Mouse (Mus musculus): ENCODE data around the gene Slc16a1. TPM values are rescaled to one million over a fixed set of nuclear protein-coding genes. Genes with fewer than 3 reads are reported as not detected.
A peak's percentile ranks its signal among the peaks of the same experiment; 100 is the strongest.

Slc16a1 gene
- polyA plus RNA-seq, 1 experiment from 2014 or later = 38.7 TPM

DNA sequence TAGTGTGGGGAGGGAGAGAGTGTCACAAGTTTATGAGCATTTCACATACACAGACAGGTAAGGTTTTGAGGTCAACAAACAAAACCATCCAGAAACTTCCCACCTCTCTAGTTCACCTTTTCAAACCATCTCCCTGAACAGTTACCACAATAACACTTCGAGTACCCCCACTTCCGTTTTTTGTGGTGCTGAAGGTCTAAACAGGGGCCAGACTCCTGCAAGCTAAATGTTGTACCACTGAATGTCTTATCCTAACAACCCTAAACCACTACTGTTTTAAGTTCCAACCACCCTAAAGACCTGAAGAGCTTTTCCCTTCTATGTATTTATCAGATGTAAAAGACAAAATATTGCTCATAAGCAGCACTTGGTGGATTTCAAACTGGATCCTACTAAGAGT is 2.0 kb upstream of the Slc16a1 start:
- Histone ChIP-seq H3K36me3 (ENCODE audit: control insufficient read depth, insufficient read depth, low read length) (no peaks in the 10 kb centered on the region), H3K4me2 (ENCODE audit: low read depth) (no peak overlapping the region), H3K9ac (ENCODE audit: low read length) (no peak overlapping the region), H3K27ac (ENCODE audit: low read depth, low read length) (no peak overlapping the region), H3K4me1 (ENCODE audit: control insufficient read depth, insufficient read depth, low read length) (no peaks in the 10 kb centered on the region), H3K9me3 (ENCODE audit: control insufficient read depth, low read length) (no peaks in the 10 kb centered on the region), H3K27me3 (ENCODE audit: control insufficient read depth, insufficient read depth, low read length) (no peaks in the 10 kb centered on the region), H3K4me3 (ENCODE audit: low read depth, low read length) (no peak overlapping the region)
- no peak for DNase-seq (ENCODE audit: low spot score)
- ATAC-seq (ENCODE audit: insufficient read depth, low FRiP score, low TSS enrichment) = no peak
- 79% methylated on average over 2 of the region's 2 CpGs for WGBS

DNA sequence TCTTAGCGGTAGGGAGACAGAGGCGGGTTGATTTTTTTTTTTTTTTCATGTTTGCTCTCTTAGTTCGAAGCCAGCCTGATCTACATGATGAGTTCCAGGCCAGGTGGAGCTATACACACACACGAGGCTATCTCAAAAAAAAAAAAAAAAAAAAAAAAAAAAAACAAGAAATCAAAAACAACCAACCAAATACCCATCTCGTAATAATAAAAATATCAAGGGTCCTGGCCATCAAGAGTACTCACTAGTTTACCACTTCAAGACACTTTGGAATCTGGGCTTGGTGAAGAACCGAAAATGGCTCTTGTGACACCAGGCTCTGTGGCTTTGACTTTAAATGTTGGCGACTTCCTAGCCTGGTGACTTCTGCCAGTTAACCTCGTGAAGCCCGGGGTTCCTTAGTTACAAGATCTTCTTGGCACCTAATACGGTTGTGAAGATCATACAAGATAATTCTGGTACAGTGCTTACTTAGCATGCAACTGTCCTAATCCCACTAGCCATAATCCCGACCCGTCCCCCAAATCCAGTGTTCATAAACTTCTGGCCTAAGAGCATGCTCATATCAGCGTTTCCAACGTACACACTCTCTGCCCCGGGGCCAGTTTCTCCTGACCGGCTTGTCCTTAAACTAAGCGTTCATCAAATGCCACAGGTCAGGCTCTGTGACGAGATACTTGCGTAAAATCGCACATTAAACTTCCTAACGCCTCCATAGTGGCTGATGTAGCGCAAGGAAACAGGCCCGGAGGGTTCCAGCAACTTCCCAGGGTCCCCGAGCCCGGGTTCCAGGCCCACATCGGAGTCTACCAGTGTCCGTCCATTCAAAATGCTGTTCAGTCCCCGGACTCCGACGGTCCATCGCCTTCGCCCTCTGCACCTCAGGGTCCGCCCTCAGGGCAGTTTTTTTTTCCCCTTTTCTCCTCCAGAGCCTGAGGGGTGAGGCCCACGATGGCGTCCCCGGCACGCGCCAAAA is 753 bp upstream of the Slc16a1 start:
- 0 out of 2 replicates have a peak overlapping the region, but pooled peaks have one; percentile 34 for H3K27ac ChIP-seq (ENCODE audit: low read depth, low read length)
- no peaks in the 10 kb centered on the region for H3K4me1 ChIP-seq (ENCODE audit: control insufficient read depth, insufficient read depth, low read length)
- H3K4me3 ChIP-seq (ENCODE audit: low read depth, low read length) = peak overlapping the region; percentile 78
- no peak for DNase-seq (ENCODE audit: low spot score)
- peak overlapping the region; percentile 89 for H3K9ac ChIP-seq (ENCODE audit: low read length)
- ATAC-seq (ENCODE audit: insufficient read depth, low FRiP score, low TSS enrichment) = peak; percentile 48
- H3K9me3 ChIP-seq (ENCODE audit: control insufficient read depth, low read length) = no peaks in the 10 kb centered on the region
- no peaks in the 10 kb centered on the region for H3K27me3 ChIP-seq (ENCODE audit: control insufficient read depth, insufficient read depth, low read length)
- no peaks in the 10 kb centered on the region for H3K36me3 ChIP-seq (ENCODE audit: control insufficient read depth, insufficient read depth, low read length)
- WGBS = 14% methylated on average over 38 of the region's 38 CpGs
- peak overlapping the region; percentile 55 for H3K4me2 ChIP-seq (ENCODE audit: low read depth)

DNA sequence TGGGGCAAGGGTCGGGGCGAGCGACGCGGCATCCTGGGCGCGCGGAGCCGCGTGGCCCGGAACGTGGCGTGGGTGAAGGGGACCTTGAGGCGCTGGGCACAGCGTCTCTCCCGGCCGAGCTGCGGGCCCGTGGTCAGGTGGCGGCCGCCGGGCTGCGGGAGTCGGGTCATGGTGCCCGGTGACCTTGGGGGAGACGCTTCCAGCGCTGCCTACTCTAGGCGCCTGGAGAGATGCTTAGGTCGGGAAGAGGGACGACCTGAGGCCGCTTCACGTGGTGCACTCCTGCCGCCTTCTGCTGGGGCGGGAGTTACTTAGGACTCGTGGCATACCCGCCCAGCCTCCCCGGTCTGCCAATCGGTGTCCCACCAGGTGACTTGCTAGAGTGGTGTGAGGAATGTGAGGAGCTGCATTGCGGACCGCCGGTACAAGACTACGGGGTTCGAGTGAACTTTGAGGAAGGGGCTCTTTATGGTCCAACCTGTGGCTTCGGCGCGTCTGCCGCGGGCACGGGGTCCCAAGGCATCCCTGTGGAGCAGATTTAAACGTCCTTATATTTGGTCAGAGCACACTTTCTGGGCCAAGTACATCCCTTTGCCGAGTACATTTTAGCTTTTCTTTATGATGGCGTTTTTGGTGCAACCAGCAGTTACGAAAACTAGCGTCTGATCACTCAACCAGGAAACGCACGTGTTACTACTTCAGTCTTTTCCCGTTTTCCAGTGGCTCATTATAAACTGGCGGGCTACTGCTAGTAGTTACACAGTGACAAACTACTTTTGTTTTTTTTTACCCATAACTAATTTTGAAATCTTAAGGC is 672 bp downstream of the Slc16a1 start:
- no peaks in the 10 kb centered on the region for H3K9me3 ChIP-seq (ENCODE audit: control insufficient read depth, low read length)
- H3K27me3 ChIP-seq (ENCODE audit: control insufficient read depth, insufficient read depth, low read length) = no peaks in the 10 kb centered on the region
- H3K4me2 ChIP-seq (ENCODE audit: low read depth) = peak overlapping the region; percentile 55
- peak overlapping the region; percentile 89 for H3K9ac ChIP-seq (ENCODE audit: low read length)
- no peak overlapping the region; the same call in 1 of the 2 replicates for H3K27ac ChIP-seq (ENCODE audit: low read depth, low read length)
- no peaks in the 10 kb centered on the region for H3K36me3 ChIP-seq (ENCODE audit: control insufficient read depth, insufficient read depth, low read length)
- H3K4me3 ChIP-seq (ENCODE audit: low read depth, low read length) = peak overlapping the region; percentile 78
- DNase-seq (ENCODE audit: low spot score) (peak; percentile 61), ATAC-seq (ENCODE audit: insufficient read depth, low FRiP score, low TSS enrichment) (peak; percentile 58)
- no peaks in the 10 kb centered on the region for H3K4me1 ChIP-seq (ENCODE audit: control insufficient read depth, insufficient read depth, low read length)
- under 1% methylated on average over 54 of the region's 58 CpGs for WGBS

DNA sequence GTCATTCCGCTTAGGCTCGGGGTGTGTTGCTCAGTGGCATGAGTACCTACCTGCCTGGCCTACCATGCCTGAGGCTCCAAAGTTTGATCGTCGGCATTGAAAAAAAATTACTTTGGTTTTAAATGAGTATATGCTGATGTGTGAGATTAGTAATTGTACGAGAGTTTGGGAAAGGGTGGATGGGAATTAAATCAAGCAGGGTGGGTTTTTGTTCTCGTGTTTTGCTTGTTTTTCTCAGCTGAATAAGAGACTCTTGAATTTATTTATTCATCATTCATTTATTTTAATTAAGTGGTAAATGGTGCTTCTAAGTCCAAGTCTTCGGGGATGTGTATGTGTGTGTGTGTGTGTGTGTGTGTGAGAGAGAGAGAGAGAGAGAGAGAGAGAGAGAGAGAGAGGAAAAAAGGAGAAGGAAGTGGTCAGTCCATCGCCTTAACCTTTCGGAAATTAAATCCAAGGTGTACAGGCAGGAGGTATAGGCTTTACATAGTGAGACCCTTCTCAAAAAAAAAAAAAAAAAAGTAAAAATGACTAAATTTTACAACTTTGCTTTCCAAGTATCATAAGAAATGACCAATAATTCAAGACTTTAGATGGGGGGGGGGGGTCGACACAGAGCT is 1.4 kb downstream of the Slc16a1 start:
- H3K9ac ChIP-seq (ENCODE audit: low read length) = no peak overlapping the region
- peak overlapping the region; percentile 78 for H3K4me3 ChIP-seq (ENCODE audit: low read depth, low read length)
- H3K36me3 ChIP-seq (ENCODE audit: control insufficient read depth, insufficient read depth, low read length) = no peaks in the 10 kb centered on the region
- DNase-seq (ENCODE audit: low spot score) (no peak), ATAC-seq (ENCODE audit: insufficient read depth, low FRiP score, low TSS enrichment) (no peak)
- 17% methylated on average over 10 of the region's 10 CpGs for WGBS
- H3K27me3 ChIP-seq (ENCODE audit: control insufficient read depth, insufficient read depth, low read length) = no peaks in the 10 kb centered on the region
- no peaks in the 10 kb centered on the region for H3K4me1 ChIP-seq (ENCODE audit: control insufficient read depth, insufficient read depth, low read length)
- no peaks in the 10 kb centered on the region for H3K9me3 ChIP-seq (ENCODE audit: control insufficient read depth, low read length)
- H3K27ac ChIP-seq (ENCODE audit: low read depth, low read length) = no peak overlapping the region
- H3K4me2 ChIP-seq (ENCODE audit: low read depth) = peak overlapping the region; percentile 55

DNA sequence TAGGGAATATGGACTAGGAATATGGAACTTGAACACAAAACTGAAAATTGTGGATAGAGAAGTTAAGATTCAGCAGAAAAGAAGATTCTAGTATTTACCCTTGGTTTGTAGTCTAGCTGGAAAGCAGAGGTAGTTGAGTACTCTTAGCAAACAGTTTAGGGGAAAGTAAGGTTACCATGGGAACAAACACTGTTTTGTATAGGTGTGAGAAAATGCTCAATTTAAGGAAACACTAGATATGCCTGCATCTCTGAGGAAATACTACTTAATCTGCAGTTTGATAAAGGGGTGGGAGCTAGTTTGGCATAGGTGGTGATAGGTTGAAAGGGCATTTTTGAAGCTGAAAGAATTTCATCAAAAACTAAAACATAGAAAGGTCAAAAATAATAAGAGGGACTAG is 2.4 kb downstream of the Slc16a1 start:
- Histone ChIP-seq H3K4me2 (ENCODE audit: low read depth) (no peak overlapping the region), H3K4me1 (ENCODE audit: control insufficient read depth, insufficient read depth, low read length) (no peaks in the 10 kb centered on the region), H3K27ac (ENCODE audit: low read depth, low read length) (no peak overlapping the region), H3K9ac (ENCODE audit: low read length) (no peak overlapping the region), H3K36me3 (ENCODE audit: control insufficient read depth, insufficient read depth, low read length) (no peaks in the 10 kb centered on the region), H3K27me3 (ENCODE audit: control insufficient read depth, insufficient read depth, low read length) (no peaks in the 10 kb centered on the region), H3K9me3 (ENCODE audit: control insufficient read depth, low read length) (no peaks in the 10 kb centered on the region), H3K4me3 (ENCODE audit: low read depth, low read length) (no peak overlapping the region)
- no peak for DNase-seq (ENCODE audit: low spot score)
- ATAC-seq (ENCODE audit: insufficient read depth, low FRiP score, low TSS enrichment) = no peak

DNA sequence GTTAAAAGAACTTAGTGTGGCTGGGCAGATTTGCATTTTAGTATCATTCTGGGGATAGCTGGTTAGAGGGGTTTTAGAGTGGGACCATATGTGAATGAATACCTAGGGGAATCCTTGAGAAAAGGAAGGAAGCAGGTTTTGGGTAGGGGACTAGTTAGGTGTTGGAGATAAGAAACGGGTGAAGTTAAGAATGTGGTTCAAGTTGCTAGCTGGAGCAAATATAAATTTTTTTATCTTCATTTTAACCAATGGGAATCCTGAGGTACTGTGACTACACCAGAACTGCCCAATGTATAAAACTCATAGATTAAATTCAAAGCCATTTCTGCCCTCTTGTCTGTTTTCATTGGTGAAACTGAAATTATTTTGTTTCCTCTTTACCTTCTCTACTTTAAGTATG is 2.8 kb downstream of the Slc16a1 start:
- Histone ChIP-seq H3K27me3 (ENCODE audit: control insufficient read depth, insufficient read depth, low read length) (no peaks in the 10 kb centered on the region), H3K4me3 (ENCODE audit: low read depth, low read length) (no peak overlapping the region), H3K27ac (ENCODE audit: low read depth, low read length) (no peak overlapping the region), H3K36me3 (ENCODE audit: control insufficient read depth, insufficient read depth, low read length) (no peaks in the 10 kb centered on the region), H3K9me3 (ENCODE audit: control insufficient read depth, low read length) (no peaks in the 10 kb centered on the region), H3K9ac (ENCODE audit: low read length) (no peak overlapping the region), H3K4me1 (ENCODE audit: control insufficient read depth, insufficient read depth, low read length) (no peaks in the 10 kb centered on the region), H3K4me2 (ENCODE audit: low read depth) (no peak overlapping the region)
- DNase-seq (ENCODE audit: low spot score) (no peak), ATAC-seq (ENCODE audit: insufficient read depth, low FRiP score, low TSS enrichment) (no peak)
- WGBS = 74% methylated on average over 1 of the region's 1 CpGs

DNA sequence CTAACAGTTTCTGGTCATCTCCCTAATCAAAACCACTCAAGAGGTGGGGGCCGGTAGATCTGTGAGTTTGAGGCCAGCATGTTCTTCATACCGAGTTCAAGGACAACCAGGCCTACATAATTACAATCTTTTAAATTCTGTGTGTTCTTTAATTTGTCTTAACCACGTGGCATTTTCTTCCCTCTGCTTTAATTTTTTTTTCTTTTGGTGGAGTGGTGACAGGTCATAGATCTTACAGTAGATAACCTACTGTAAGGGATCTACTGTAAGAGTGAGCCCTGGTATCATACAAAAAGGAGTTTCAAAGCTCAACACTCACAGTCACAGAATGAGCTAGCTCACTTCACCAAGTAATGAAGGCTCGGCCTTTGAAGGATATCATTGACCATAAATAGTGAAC is 4.6 kb downstream of the Slc16a1 start:
- no peak overlapping the region for H3K9ac ChIP-seq (ENCODE audit: low read length)
- no peak overlapping the region for H3K27ac ChIP-seq (ENCODE audit: low read depth, low read length)

DNA sequence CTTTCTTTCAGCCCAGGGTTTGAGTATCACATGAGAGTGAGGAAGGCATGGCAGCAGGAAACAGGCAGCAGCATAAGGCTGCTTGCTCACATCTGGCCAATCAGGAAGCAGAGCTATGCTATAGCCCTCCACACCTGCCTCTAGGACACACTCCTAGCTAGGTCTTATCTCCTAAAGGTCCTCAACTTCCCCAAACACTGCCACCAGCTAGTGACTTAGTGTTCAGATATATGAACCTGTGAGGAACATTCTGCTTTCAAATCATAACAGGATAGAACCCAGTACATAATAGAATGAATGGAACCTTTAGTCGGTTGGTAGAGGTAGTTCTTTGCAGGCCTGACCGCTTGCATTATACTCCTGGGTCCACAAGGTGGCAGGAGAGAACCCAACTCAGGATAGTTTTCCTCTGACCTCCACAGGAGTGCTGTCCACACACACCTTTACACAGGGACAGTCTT is 5.4 kb downstream of the Slc16a1 start:
- Histone ChIP-seq H3K9me3 (ENCODE audit: control insufficient read depth, low read length) (no peaks in the 10 kb centered on the region), H3K9ac (ENCODE audit: low read length) (no peak overlapping the region), H3K27ac (ENCODE audit: low read depth, low read length) (no peak overlapping the region), H3K4me2 (ENCODE audit: low read depth) (no peak overlapping the region), H3K4me1 (ENCODE audit: control insufficient read depth, insufficient read depth, low read length) (no peaks in the 10 kb centered on the region), H3K27me3 (ENCODE audit: control insufficient read depth, insufficient read depth, low read length) (no peaks in the 10 kb centered on the region), H3K4me3 (ENCODE audit: low read depth, low read length) (no peak overlapping the region), H3K36me3 (ENCODE audit: control insufficient read depth, insufficient read depth, low read length) (no peaks in the 10 kb centered on the region)
- peak; percentile 32 for DNase-seq (ENCODE audit: low spot score)
- 17% methylated on average over 2 of the region's 2 CpGs for WGBS
- ATAC-seq (ENCODE audit: insufficient read depth, low FRiP score, low TSS enrichment) = no peak; the same call in 1 of the 2 replicates

More for the DNA sequence above, 4.6 kb downstream of the Slc16a1 start:
- Histone ChIP-seq H3K4me2 (ENCODE audit: low read depth) (no peak overlapping the region), H3K27me3 (ENCODE audit: control insufficient read depth, insufficient read depth, low read length) (no peaks in the 10 kb centered on the region), H3K9me3 (ENCODE audit: control insufficient read depth, low read length) (no peaks in the 10 kb centered on the region), H3K36me3 (ENCODE audit: control insufficient read depth, insufficient read depth, low read length) (no peaks in the 10 kb centered on the region), H3K4me3 (ENCODE audit: low read depth, low read length) (no peak overlapping the region), H3K4me1 (ENCODE audit: control insufficient read depth, insufficient read depth, low read length) (no peaks in the 10 kb centered on the region)
- ATAC-seq (ENCODE audit: insufficient read depth, low FRiP score, low TSS enrichment) (no peak), DNase-seq (ENCODE audit: low spot score) (no peak)
- WGBS = 81% methylated on average over 4 of the region's 4 CpGs

All from neural tube, embryonic 11.5 days (tissue).